Mouse (Mus musculus) megakaryocyte progenitor cell, adult 5-6 weeks (primary cell): ENCODE measurements around the gene Rgl1. TPM values are rescaled to one million over a fixed set of nuclear protein-coding genes. Genes with fewer than 3 reads are reported as not detected.

ENCODE experiments used
- ATAC-seq: replicated peaks from 2 replicates; pipeline ENCODE4 v1.8.0; 2016; ENCODE audit warnings: mild to moderate bottlenecking, moderate TSS enrichment, inconsistent platforms; ENCODE audit not compliant: poor library complexity
- total RNA-seq, 2 experiments: library from RNA; stranded (forward) in 1 of 2; stranded (reverse) in 1 of 2; fragments of 157-497, 149-512 nt in 1 of 2; fragments of 200-1000 nt in 1 of 2; gene quantifications; 2 replicates each; pipeline versions ENCODE4 v1.2.3 to v1.2.4; 2015 to 2017

The Rgl1 gene
- total RNA-seq, 2 experiments from 2014 or later = 1.3 to 1.4 TPM

- ATAC-seq = peak; percentile 71
Observed at GRCm38 (mm10) chr1:152720969-152721368, 45.2 kb downstream of the Rgl1 start.

DNA sequence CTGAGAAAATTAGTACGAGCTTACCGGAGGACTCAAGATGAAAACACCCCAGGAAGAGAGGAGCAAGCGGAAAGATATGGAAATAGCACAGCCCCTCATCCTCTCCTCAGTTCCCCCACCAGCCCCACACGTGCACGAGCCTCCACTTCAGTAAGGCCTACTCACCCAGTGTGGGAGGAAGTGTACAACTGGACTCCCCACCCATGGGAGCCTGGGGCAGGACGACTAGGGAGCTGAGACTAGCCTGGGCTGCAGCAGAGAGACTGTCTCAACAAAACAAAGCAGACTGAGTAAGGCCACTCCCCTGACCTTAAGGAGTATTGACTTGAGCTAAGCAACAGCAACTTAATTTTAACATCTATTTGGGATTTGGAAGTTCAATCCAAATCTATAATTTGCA, 48.0 kb downstream of the Rgl1 start:
- ATAC-seq = no peak

DNA sequence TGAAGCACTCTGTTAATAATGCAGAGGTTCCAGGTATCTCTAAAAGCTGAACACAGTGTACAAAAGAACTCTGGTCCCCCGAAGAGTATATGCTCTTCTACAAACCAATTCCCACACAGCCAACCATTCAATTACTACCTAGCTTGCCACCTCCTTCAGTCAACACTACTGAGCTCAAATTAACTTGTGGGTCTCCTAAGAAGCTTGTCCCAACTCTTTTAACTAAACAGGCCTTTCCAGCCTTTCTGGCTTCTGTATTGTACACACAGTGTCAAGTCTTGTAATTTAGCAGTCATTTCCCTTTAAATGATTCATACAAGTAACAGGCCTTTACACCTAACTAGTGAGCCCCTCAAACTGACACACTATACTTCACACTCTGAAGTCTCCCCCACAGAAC, 48.8 kb downstream of the Rgl1 start:
- no peak for ATAC-seq

GRCm38 (mm10) chr1:152714405-152714804, 51.7 kb downstream of the Rgl1 start:
- ATAC-seq = no peak

GRCm38 (mm10) chr1:152713924-152714323, 52.2 kb downstream of the Rgl1 start:
- ATAC-seq = no peak

DNA sequence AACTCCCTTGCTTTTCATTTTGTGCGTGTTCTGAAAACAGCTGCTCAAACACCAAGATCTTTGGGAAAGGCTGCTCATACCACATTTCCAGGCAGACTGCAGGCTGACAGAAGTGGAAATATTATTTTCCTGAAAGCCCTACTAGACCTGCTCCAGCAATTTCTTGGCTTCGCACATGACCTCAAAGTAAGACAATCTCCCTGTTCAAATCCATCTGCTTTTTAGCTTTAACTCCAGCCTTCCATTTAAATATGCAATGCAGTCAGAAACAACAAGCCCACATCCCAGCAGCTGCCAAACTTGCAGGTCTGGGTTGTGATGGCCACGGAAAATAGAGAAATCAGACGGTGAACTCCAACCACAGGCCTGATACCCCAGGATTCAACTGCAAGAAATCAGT, 55.1 kb downstream of the Rgl1 start:
- no peak for ATAC-seq

GRCm38 (mm10) chr1:152707560-152707959, 58.6 kb downstream of the Rgl1 start:
- no peak for ATAC-seq

DNA sequence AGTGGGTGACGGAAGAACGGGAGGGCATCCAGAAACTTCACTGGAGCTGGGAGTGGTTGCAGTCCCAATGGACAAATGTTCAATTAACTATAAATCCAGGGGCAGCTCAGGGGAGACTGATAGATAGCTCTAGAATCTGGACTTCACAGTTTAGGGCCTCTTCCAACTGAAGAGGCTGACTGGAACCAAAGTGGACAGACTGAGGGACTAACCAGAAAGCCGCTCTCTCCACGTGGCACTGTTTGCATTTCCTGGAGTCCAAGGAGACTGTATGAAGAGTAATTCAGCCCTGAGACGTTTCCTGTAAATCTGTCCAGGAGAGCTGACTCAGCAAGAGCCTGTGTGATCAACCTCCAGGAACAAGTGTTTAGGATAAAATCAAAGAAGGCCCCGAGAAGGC, 62.2 kb downstream of the Rgl1 start:
- no peak for ATAC-seq

DNA sequence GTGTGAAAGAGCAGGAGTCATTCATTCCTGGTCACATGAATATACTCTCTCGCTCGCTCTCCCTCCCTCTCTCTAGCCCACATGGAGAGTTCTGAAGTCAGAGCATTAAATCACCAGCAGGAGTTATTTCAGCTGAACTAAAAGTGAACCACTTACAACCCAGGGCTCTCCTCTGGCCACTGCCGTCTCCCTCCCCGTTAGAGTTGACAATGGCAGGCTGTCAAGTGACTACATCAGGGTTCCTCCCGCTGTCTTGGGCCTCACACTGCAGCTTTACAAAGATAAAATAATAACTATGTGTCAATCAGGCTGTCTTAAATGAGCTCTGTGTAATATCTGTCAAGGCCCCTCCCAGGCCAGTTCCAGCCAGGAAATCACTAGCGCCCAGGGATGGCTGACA, 63.2 kb downstream of the Rgl1 start:
- no peak for ATAC-seq

DNA sequence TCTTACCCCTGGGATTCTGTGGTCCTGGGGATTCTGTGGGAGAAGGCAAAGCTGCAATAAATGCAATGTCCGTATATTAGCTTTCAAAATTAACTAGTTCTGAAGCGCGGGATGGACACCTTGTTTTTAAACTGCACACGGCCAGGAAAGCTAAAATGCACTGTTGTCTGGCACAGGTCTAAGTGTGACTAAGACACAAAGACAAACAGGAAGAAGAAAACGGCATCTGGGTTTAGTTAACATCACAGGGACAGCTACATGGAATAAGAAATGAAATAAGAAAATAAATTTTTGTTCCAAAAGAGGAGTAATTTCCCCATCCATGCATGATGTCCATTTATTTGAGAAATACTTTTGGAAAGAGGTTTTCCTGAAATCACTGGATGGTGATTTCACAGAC, 65.1 kb downstream of the Rgl1 start:
- ATAC-seq = no peak

- ATAC-seq = no peak
Observed at GRCm38 (mm10) chr1:152697341-152697740, 68.8 kb downstream of the Rgl1 start.

DNA sequence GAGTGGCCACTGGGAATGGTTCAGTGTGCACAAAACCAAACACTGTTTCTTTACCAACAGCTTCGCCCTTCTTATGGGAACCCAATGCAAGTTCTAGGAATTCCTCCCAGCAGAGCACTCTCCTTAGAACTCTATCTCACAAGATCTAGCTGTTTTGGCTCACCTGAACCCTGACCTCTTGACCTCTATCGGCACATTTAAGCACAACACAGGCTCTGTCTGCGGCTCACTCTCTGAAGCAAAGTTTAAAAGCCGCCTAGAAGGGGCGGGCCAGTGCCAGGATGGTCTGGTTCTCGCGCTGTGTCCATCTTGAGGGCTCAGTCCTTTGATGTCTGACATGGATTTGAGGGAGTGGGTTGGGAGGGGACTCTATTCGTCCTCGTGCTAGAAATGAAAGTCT, 70.7 kb downstream of the Rgl1 start:
- ATAC-seq = no peak

GRCm38 (mm10) chr1:152689968-152690367, 76.2 kb downstream of the Rgl1 start:
- ATAC-seq = no peak

- 0 out of 2 replicates have a peak, but pooled peaks have one; percentile 42 for ATAC-seq
Observed at GRCm38 (mm10) chr1:152687733-152688181, 78.4 kb downstream of the Rgl1 start.

DNA sequence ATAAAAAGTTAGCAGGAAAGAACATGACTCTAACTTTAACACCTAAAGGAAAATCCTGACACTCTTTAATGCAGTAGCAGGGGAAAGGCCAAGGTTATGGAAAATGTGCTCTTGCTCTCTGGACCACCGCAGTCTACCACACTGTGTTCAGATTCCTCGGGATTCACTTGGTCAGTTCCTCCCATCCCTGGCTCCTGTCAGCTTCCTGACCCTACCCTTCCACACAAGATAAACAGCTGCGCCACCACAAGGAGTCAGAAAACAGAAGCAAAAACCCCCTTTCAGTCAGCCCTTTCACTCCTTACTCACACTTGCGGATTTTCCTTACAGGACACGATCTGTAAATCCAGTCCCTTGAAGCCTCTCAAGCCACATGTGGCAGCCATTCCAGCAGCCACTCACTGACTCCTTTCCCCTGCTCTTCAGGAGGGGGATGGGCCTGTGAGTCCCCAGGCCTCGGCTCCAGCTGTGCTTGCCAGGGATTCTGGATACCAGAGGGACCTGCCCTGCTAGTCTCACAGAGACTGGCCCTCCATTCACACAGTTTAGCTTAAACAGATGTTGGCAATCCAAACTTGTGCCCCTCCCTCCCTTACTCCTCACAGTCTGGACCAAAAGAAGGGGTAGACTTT, 78.9 kb downstream of the Rgl1 start:
- no peak for ATAC-seq

DNA sequence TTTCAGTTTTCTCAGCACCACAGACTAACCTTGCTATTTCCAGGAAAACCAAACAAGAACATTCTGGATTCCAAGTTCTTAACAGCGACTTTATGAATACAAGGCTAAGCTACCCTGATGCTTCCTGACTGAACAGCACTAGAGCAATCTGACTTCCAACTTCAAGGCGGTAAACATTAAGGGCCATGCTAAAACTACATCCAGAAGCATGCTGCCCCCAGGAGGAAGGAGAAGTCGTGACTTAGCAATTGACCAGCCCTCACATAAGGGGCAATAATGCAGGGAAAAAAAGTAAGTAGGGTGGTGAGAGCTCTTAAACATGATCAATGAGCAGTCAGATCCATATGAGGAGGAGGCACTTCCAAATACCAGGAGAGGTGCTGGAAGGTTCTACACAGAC, 80.6 kb downstream of the Rgl1 start:
- no peak for ATAC-seq

DNA sequence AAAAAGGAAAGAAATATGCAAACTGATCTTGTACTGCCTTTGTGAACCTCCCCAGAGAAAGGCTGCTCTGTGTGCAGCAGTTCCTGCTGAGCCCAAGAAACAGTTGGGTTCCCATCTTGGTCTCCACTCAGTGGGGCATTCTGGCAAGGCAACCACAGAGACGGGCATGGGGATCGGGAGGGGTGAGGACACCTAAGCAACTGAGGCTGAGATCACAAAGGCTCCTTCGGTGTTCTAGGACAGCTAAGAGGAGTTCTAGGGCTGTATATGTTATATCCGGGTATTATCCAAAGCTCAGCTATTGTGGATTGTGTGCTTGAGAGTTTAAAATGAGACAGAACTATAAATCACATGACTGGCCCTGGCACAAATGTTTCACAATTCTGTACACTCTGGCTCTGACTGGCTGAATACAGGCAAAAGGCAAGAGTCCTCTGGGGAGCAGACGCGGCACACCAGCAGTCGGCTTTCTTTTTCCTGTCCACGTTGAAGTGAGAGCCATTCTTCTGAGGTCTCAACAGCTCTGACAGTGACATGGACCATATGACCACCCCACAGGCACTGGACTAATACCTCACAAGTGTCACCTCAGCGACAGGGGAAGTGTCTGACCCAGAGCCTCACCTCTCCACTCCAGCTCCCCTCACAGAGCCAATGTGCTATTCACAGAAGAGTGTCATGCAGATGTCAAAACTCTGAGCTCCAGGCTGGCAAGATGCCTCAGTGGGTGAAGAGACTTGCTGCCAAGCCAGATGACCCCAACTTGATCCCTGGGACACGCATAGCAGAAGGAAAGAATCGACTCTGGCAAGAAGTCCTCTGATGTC, 83.6 kb downstream of the Rgl1 start:
- peak; percentile 26; the same call in 1 of the 2 replicates for ATAC-seq

DNA sequence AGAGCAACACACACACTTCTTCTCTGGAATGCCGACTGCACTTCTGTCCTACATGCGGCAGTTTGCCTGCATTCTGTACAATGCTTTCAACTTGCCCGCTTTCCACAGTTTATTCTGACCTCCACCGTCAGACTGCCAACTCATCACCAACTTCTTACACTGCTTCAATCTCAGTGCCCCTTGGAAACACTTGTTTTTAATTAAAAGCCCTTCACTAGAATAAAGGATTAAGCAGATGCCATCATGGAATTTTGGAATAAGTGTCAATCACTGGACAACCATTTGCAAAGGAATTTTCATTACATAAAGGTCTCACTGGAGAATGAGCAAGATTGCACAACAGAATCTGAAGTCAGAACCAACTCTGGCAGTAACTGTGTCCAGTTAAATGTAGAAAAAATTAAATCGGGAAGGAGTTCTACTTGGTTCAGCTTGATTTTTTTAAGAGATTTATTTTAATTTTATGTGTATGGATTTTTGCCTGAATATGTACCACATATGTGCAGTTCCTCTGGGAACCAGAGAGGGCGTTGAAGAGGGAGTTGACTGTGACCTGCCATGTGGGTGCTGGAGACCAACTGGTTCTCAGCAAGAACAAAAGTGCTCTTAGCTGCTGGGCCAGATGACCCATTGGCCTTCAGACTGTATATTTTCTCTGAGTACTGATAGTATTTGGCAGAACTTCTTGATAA, 84.3 kb downstream of the Rgl1 start:
- ATAC-seq = no peak

GRCm38 (mm10) chr1:152681116-152681515, 85.0 kb downstream of the Rgl1 start:
- ATAC-seq = no peak

- ATAC-seq = peak; percentile 37; the same call in 1 of the 2 replicates
Observed at GRCm38 (mm10) chr1:152678451-152678850, 87.7 kb downstream of the Rgl1 start.

- ATAC-seq = no peak
Observed at GRCm38 (mm10) chr1:152677482-152678211, 88.5 kb downstream of the Rgl1 start.
